Comparison of ENCODE assay signal across 15 mouse cellular contexts in genomic region chr10:79862049-79862788, GRCm38 (mm10). TPM values are rescaled to one million over a fixed set of nuclear protein-coding genes. Genes with fewer than 3 reads are reported as not detected.
DNase-seq lines count a peak whose midpoint lies in the region; ATAC-seq and TF ChIP-seq lines count a peak whose summit lies in the region.
"Had no signal": no experiment of that assay in that cellular context is flagged by ENCODE, and none has a peak within 500 bp of the region (broad histone marks: within the 10 kb centered on the region; RNA-seq: fewer than 3 reads in every experiment).

No protein-coding gene starts in this region.

- H3K9me3 ChIP-seq in hindbrain, postnatal 0 days (ENCODE audit: low read length) = no peaks in the 10 kb centered on the region
- H3K9me3 ChIP-seq in hindbrain, embryonic 16.5 days (ENCODE audit: control insufficient read depth, low read length) = no peaks in the 10 kb centered on the region
- no peaks in the 10 kb centered on the region for H3K9me3 ChIP-seq in midbrain, embryonic 14.5 days (ENCODE audit: control insufficient read depth, low read length)
- H3K9me3 ChIP-seq in midbrain, embryonic 10.5 days (replicated peaks) = no peaks in the 10 kb centered on the region
- H3K9me3 ChIP-seq in embryonic facial prominence, embryonic 13.5 days = no peaks in the 10 kb centered on the region
- H3K9me3 ChIP-seq in neural tube, embryonic 13.5 days = no peaks in the 10 kb centered on the region
- H3K9me3 ChIP-seq: liver, embryonic 12.5 days had no signal

- ATAC-seq in hindbrain, postnatal 0 days = no peak
- no peak for ATAC-seq in hindbrain, embryonic 16.5 days
- ATAC-seq in midbrain, embryonic 14.5 days (ENCODE audit: low FRiP score, low TSS enrichment) = no peak
- no peak for ATAC-seq in embryonic facial prominence, embryonic 13.5 days (ENCODE audit: insufficient number of reproducible peaks, insufficient read depth, low FRiP score, low TSS enrichment, low read depth)
- ATAC-seq in neural tube, embryonic 13.5 days (ENCODE audit: low read depth) = no peak
- ATAC-seq: liver, embryonic 12.5 days had no signal

- H3K36me3 ChIP-seq in hindbrain, postnatal 0 days (ENCODE audit: insufficient read depth, low read length) = peaks cover 62% of the 10 kb centered on the region
- peaks cover 56% of the 10 kb centered on the region for H3K36me3 ChIP-seq in hindbrain, embryonic 16.5 days (ENCODE audit: control insufficient read depth, insufficient read depth, low read length)
- H3K36me3 ChIP-seq in midbrain, embryonic 14.5 days (ENCODE audit: control insufficient read depth, insufficient read depth, low read length) = peaks cover 90% of the 10 kb centered on the region
- H3K36me3 ChIP-seq in midbrain, embryonic 10.5 days = peaks cover 100% of the 10 kb centered on the region
- peaks cover 96% of the 10 kb centered on the region for H3K36me3 ChIP-seq in embryonic facial prominence, embryonic 13.5 days
- H3K36me3 ChIP-seq in neural tube, embryonic 13.5 days = peaks cover 93% of the 10 kb centered on the region

- 60% methylated on average over 23 of the region's 23 CpGs for WGBS in hindbrain, postnatal 0 days
- WGBS in hindbrain, embryonic 16.5 days = 72% methylated on average over 23 of the region's 23 CpGs
- 84% methylated on average over 23 of the region's 23 CpGs for WGBS in midbrain, embryonic 14.5 days
- WGBS in midbrain, embryonic 10.5 days = 93% methylated on average over 23 of the region's 23 CpGs
- WGBS in embryonic facial prominence, embryonic 13.5 days = 84% methylated on average over 23 of the region's 23 CpGs
- 76% methylated on average over 23 of the region's 23 CpGs for WGBS in neural tube, embryonic 13.5 days

- H3K27me3 ChIP-seq in hindbrain, postnatal 0 days (ENCODE audit: insufficient read depth, low read length) = no peaks in the 10 kb centered on the region
- H3K27me3 ChIP-seq in hindbrain, embryonic 16.5 days (replicated peaks; ENCODE audit: control insufficient read depth, insufficient read depth, low read length) = no peaks in the 10 kb centered on the region
- no peaks in the 10 kb centered on the region for H3K27me3 ChIP-seq in midbrain, embryonic 14.5 days (ENCODE audit: control insufficient read depth, insufficient read depth, low read length)
- no peaks in the 10 kb centered on the region for H3K27me3 ChIP-seq in midbrain, embryonic 10.5 days (ENCODE audit: low read depth, poor library complexity, severe bottlenecking)
- no peaks in the 10 kb centered on the region for H3K27me3 ChIP-seq in embryonic facial prominence, embryonic 13.5 days
- no peaks in the 10 kb centered on the region for H3K27me3 ChIP-seq in neural tube, embryonic 13.5 days
- H3K27me3 ChIP-seq: liver, embryonic 12.5 days had no signal

- no peak for TF ChIP-seq CTCF in hindbrain, postnatal 0 days (IDR thresholded peaks at IDR 0.05; ENCODE audit: low read depth)

- DNase-seq in hindbrain, postnatal 0 days (ENCODE audit: low spot score) = peak; percentile 41
- DNase-seq in midbrain, embryonic 14.5 days = no peak
- DNase-seq in midbrain, embryonic 10.5 days (ENCODE audit: low spot score) = no peak
- DNase-seq in heart, adult 8-10 months (ENCODE audit: low spot score) = no peak
- DNase-seq: heart, postnatal 14 days; lung, postnatal 10 days; thymus, postnatal 25 days had no signal

- peak overlapping the region; percentile 22 for H3K27ac ChIP-seq in hindbrain, postnatal 0 days
- no peak overlapping the region; the same call in 1 of the 2 replicates for H3K27ac ChIP-seq in hindbrain, embryonic 16.5 days (ENCODE audit: low read depth, low read length)
- H3K27ac ChIP-seq in midbrain, embryonic 14.5 days (replicated peaks; ENCODE audit: low read depth, low read length) = 0 out of 2 replicates have a peak overlapping the region, but pooled peaks have one; percentile 32
- H3K27ac ChIP-seq in midbrain, embryonic 10.5 days (replicated peaks) = no peak overlapping the region
- H3K27ac ChIP-seq in embryonic facial prominence, embryonic 13.5 days = peak overlapping the region; percentile 12; the same call in 1 of the 2 replicates
- peak overlapping the region; percentile 42 for H3K27ac ChIP-seq in neural tube, embryonic 13.5 days (replicated peaks)

- H3K4me1 ChIP-seq in hindbrain, postnatal 0 days (ENCODE audit: insufficient read depth, low read length) = peaks cover 16% of the 10 kb centered on the region
- peaks cover 27% of the 10 kb centered on the region for H3K4me1 ChIP-seq in hindbrain, embryonic 16.5 days (ENCODE audit: control insufficient read depth, insufficient read depth, low read depth, low read length)
- H3K4me1 ChIP-seq in midbrain, embryonic 14.5 days (ENCODE audit: control insufficient read depth, insufficient read depth, low read length) = peaks cover 14% of the 10 kb centered on the region
- H3K4me1 ChIP-seq in midbrain, embryonic 10.5 days = peaks cover 37% of the 10 kb centered on the region
- H3K4me1 ChIP-seq in embryonic facial prominence, embryonic 13.5 days = peaks cover 44% of the 10 kb centered on the region
- H3K4me1 ChIP-seq in neural tube, embryonic 13.5 days (replicated peaks) = peaks cover 80% of the 10 kb centered on the region

- H3K9ac ChIP-seq in hindbrain, postnatal 0 days (replicated peaks; ENCODE audit: low read length) = no peak overlapping the region
- H3K9ac ChIP-seq in hindbrain, embryonic 16.5 days (ENCODE audit: low read depth, low read length) = no peak overlapping the region; the same call in 1 of the 2 replicates
- no peak overlapping the region for H3K9ac ChIP-seq in midbrain, embryonic 14.5 days (replicated peaks; ENCODE audit: low read length)
- 0 out of 2 replicates have a peak overlapping the region, but pooled peaks have one; percentile 40 for H3K9ac ChIP-seq in embryonic facial prominence, embryonic 13.5 days
- no peak overlapping the region for H3K9ac ChIP-seq in neural tube, embryonic 13.5 days
- H3K9ac ChIP-seq: liver, embryonic 12.5 days had no signal

- H3K4me3 ChIP-seq in hindbrain, postnatal 0 days (ENCODE audit: low read length) = no peak overlapping the region
- no peak overlapping the region for H3K4me3 ChIP-seq in hindbrain, embryonic 16.5 days (ENCODE audit: low read length)
- H3K4me3 ChIP-seq in midbrain, embryonic 14.5 days (replicated peaks; ENCODE audit: low read depth, low read length) = no peak overlapping the region
- no peak overlapping the region; the same call in 1 of the 2 replicates for H3K4me3 ChIP-seq in midbrain, embryonic 10.5 days
- no peak overlapping the region for H3K4me3 ChIP-seq in embryonic facial prominence, embryonic 13.5 days
- no peak overlapping the region for H3K4me3 ChIP-seq in neural tube, embryonic 13.5 days
- H3K4me3 ChIP-seq: liver, embryonic 12.5 days had no signal

- H3K4me2 ChIP-seq in hindbrain, postnatal 0 days (ENCODE audit: low read depth, low read length) = no peak overlapping the region
- H3K4me2 ChIP-seq in hindbrain, embryonic 16.5 days (ENCODE audit: low read length) = no peak overlapping the region
- no peak overlapping the region for H3K4me2 ChIP-seq in midbrain, embryonic 14.5 days (ENCODE audit: low read length)
- no peak overlapping the region for H3K4me2 ChIP-seq in embryonic facial prominence, embryonic 13.5 days
- no peak overlapping the region for H3K4me2 ChIP-seq in neural tube, embryonic 13.5 days
- H3K4me2 ChIP-seq: liver, embryonic 12.5 days had no signal

RNA-seq across cellular contexts. Expression of gene Ptbp1, which starts 8.0 kb away (rescaled TPM):
- 166 and 173 TPM in 2 replicates for total RNA-seq in hindbrain, postnatal 0 days (2014; rRNA removed)
- polyA plus RNA-seq in hindbrain, postnatal 0 days (2015; fragmentation: Nextera tagmentation; extraction: Ambion mirVana) = 58.9 and 65.5 TPM in 2 replicates
- 61.2 and 79.2 TPM in 2 replicates for polyA plus RNA-seq in hindbrain, embryonic 16.5 days (2015; fragmentation: Nextera tagmentation; extraction: Ambion mirVana)
- polyA plus RNA-seq in midbrain, embryonic 14.5 days (2014; fragmentation: Nextera tagmentation; extraction: Ambion mirVana) = 47.5 and 74.0 TPM in 2 replicates
- polyA plus RNA-seq in midbrain, embryonic 10.5 days (2016; fragmentation: Nextera tagmentation; extraction: Ambion mirVana) = 296 and 334 TPM in 2 replicates
- 386 and 390 TPM in 2 replicates for polyA plus RNA-seq in embryonic facial prominence, embryonic 13.5 days (2015; fragmentation: Nextera tagmentation; extraction: Ambion mirVana)
- polyA plus RNA-seq in neural tube, embryonic 13.5 days (2015; fragmentation: Nextera tagmentation; extraction: Ambion mirVana) = 87.9 and 114 TPM in 2 replicates
- 10 to 100 TPM; 45.4 to 57.7 (median 49.9) TPM for total RNA-seq in heart, adult 8-10 months (2022)

RNA-seq across cellular contexts. Expression of gene Prtn3, which starts 12.1 kb away (rescaled TPM):
- total RNA-seq in hindbrain, postnatal 0 days (2014; rRNA removed) = 9.4 and 20.5 TPM in 2 replicates
- polyA plus RNA-seq in hindbrain, postnatal 0 days (2015; fragmentation: Nextera tagmentation; extraction: Ambion mirVana) = 11.6 and 11.8 TPM in 2 replicates
- 10.4 and 11.2 TPM in 2 replicates for polyA plus RNA-seq in hindbrain, embryonic 16.5 days (2015; fragmentation: Nextera tagmentation; extraction: Ambion mirVana)
- 14.9 and 16.7 TPM in 2 replicates for polyA plus RNA-seq in midbrain, embryonic 14.5 days (2014; fragmentation: Nextera tagmentation; extraction: Ambion mirVana)
- polyA plus RNA-seq in midbrain, embryonic 10.5 days (2016; fragmentation: Nextera tagmentation; extraction: Ambion mirVana) = 8.0 and 13.5 TPM in 2 replicates
- 7.3 and 8.5 TPM in 2 replicates for polyA plus RNA-seq in embryonic facial prominence, embryonic 13.5 days (2015; fragmentation: Nextera tagmentation; extraction: Ambion mirVana)
- polyA plus RNA-seq in neural tube, embryonic 13.5 days (2015; fragmentation: Nextera tagmentation; extraction: Ambion mirVana) = 14.3 and 14.7 TPM in 2 replicates
- total RNA-seq in heart, adult 8-10 months (2022) = 1 to 10 TPM in 1 of 4 experiments, not detected in 3; 2.4 TPM

RNA-seq across cellular contexts. Expression of gene Plppr3, which starts 12.2 kb away (rescaled TPM):
- 487 and 541 TPM in 2 replicates for total RNA-seq in hindbrain, postnatal 0 days (2014; rRNA removed)
- polyA plus RNA-seq in hindbrain, postnatal 0 days (2015; fragmentation: Nextera tagmentation; extraction: Ambion mirVana) = 268 and 283 TPM in 2 replicates
- 387 and 426 TPM in 2 replicates for polyA plus RNA-seq in hindbrain, embryonic 16.5 days (2015; fragmentation: Nextera tagmentation; extraction: Ambion mirVana)
- polyA plus RNA-seq in midbrain, embryonic 14.5 days (2014; fragmentation: Nextera tagmentation; extraction: Ambion mirVana) = 342 and 375 TPM in 2 replicates
- 110 and 169 TPM in 2 replicates for polyA plus RNA-seq in midbrain, embryonic 10.5 days (2016; fragmentation: Nextera tagmentation; extraction: Ambion mirVana)
- 126 and 138 TPM in 2 replicates for polyA plus RNA-seq in embryonic facial prominence, embryonic 13.5 days (2015; fragmentation: Nextera tagmentation; extraction: Ambion mirVana)
- polyA plus RNA-seq in neural tube, embryonic 13.5 days (2015; fragmentation: Nextera tagmentation; extraction: Ambion mirVana) = 343 and 361 TPM in 2 replicates
- total RNA-seq in heart, adult 8-10 months (2022) = under 1 TPM in 3 of 4 experiments, not detected in 1; 0.19 to 0.41 (median 0.29) TPM

RNA-seq across cellular contexts. Expression of gene Elane, which starts 23.8 kb away (rescaled TPM):
- total RNA-seq in hindbrain, postnatal 0 days (2014; rRNA removed) = not detected in 2 replicates
- 0.24 TPM in 1 of 2 replicates, not detected in the other for polyA plus RNA-seq in hindbrain, postnatal 0 days (2015; fragmentation: Nextera tagmentation; extraction: Ambion mirVana)
- 0.26 and 0.32 TPM in 2 replicates for polyA plus RNA-seq in hindbrain, embryonic 16.5 days (2015; fragmentation: Nextera tagmentation; extraction: Ambion mirVana)
- not detected in 2 replicates for polyA plus RNA-seq in midbrain, embryonic 14.5 days (2014; fragmentation: Nextera tagmentation; extraction: Ambion mirVana)
- 0.16 and 0.46 TPM in 2 replicates for polyA plus RNA-seq in midbrain, embryonic 10.5 days (2016; fragmentation: Nextera tagmentation; extraction: Ambion mirVana)
- polyA plus RNA-seq in embryonic facial prominence, embryonic 13.5 days (2015; fragmentation: Nextera tagmentation; extraction: Ambion mirVana) = 1.9 TPM in 1 of 2 replicates, not detected in the other
- polyA plus RNA-seq in neural tube, embryonic 13.5 days (2015; fragmentation: Nextera tagmentation; extraction: Ambion mirVana) = 0.67 TPM in 1 of 2 replicates, not detected in the other
- under 1 TPM in 1 of 4 experiments, not detected in 3; 0.57 TPM for total RNA-seq in heart, adult 8-10 months (2022)
- total RNA-seq: heart, postnatal 14 days; layer of hippocampus, adult 8-10 months; left cerebral cortex, postnatal 14 days had no signal
- polyA plus RNA-seq: frontal cortex, adult 2 months had no signal

RNA-seq across cellular contexts. Expression of gene Cfd, which starts 28.4 kb away (rescaled TPM):
- not detected in 2 replicates for total RNA-seq in hindbrain, postnatal 0 days (2014; rRNA removed)
- not detected in 2 replicates for polyA plus RNA-seq in hindbrain, postnatal 0 days (2015; fragmentation: Nextera tagmentation; extraction: Ambion mirVana)
- polyA plus RNA-seq in hindbrain, embryonic 16.5 days (2015; fragmentation: Nextera tagmentation; extraction: Ambion mirVana) = not detected in 2 replicates
- not detected in 2 replicates for polyA plus RNA-seq in midbrain, embryonic 14.5 days (2014; fragmentation: Nextera tagmentation; extraction: Ambion mirVana)
- polyA plus RNA-seq in midbrain, embryonic 10.5 days (2016; fragmentation: Nextera tagmentation; extraction: Ambion mirVana) = not detected in 2 replicates
- not detected in 2 replicates for polyA plus RNA-seq in embryonic facial prominence, embryonic 13.5 days (2015; fragmentation: Nextera tagmentation; extraction: Ambion mirVana)
- polyA plus RNA-seq in neural tube, embryonic 13.5 days (2015; fragmentation: Nextera tagmentation; extraction: Ambion mirVana) = not detected in 2 replicates
- 10 to 100 TPM; 12.7 to 46.8 (median 17.8) TPM for total RNA-seq in heart, adult 8-10 months (2022)
- total RNA-seq: left cerebral cortex, postnatal 14 days had no signal
- polyA plus RNA-seq: liver, embryonic 12.5 days; stomach, embryonic 14.5 days had no signal

Comparison
In these comparisons a context has a peak if more than half of its experiments do, and no peak if none do; other contexts are left out.
1. H3K27ac ChIP-seq: peak in hindbrain, postnatal 0 days (single experiment), midbrain, embryonic 14.5 days (single experiment), embryonic facial prominence, embryonic 13.5 days (single experiment) and neural tube, embryonic 13.5 days (single experiment); none in hindbrain, embryonic 16.5 days (single experiment) and midbrain, embryonic 10.5 days (single experiment).